Mouse (Mus musculus) left cerebral cortex, postnatal 36 days (tissue): ENCODE measurements at regions not wholly inside any gene's neighbourhood (a gene's known extent, or its start where the extent isn't known, plus 50 kb on each side); places are given as distances from the start of the nearest gene placed in this dataset.
A peak's percentile ranks its signal among the peaks of the same experiment; 100 is the strongest.

Experiments
- DNase-seq, 2 experiments: peaks; one replicate each; pipeline ENCODE4 v3.0.0; 2021 to 2022; ENCODE audit warnings: low spot score in 2 of 2, mixed read lengths in 1 of 2
- intact Hi-C: fragments of 180-260 bp; cut with DNase I; formaldehyde crosslinking; loops from one replicate; pipeline ENCODE4 v1.15.1; 2025

- no peak for DNase-seq
- intact Hi-C loops = no loop called here
These were observed 173.4 kb upstream of the Eif4g2 start for GRCm38 (mm10) chr7:111256199-111256598.

GRCm38 (mm10) chr7:111249606-111250005, 166.8 kb upstream of the Eif4g2 start:
- intact Hi-C loops = loop anchor here (5.0 to 10.0 kb wide), 5 partner anchors 165 to 718 kb away; partner anchors contain the start of genes Eif4g2 and Galnt18
- DNase-seq = peak; percentile 73 to 79

GRCm38 (mm10) chr7:111245488-111245887, 162.7 kb upstream of the Eif4g2 start:
- peak; percentile 35 to 40 for DNase-seq
- intact Hi-C loops = loop anchor here (5.0 to 10.0 kb wide), 5 partner anchors 161 to 722 kb away; partner anchors contain the start of genes Eif4g2 and Galnt18

GRCm38 (mm10) chr7:111245067-111245466, 162.2 kb upstream of the Eif4g2 start:
- no peak for DNase-seq
- intact Hi-C loops = loop anchor here (5.0 to 10.0 kb wide), 5 partner anchors 160 to 722 kb away; partner anchors contain the start of genes Eif4g2 and Galnt18

GRCm38 (mm10) chr7:111243831-111244230, 161.0 kb upstream of the Eif4g2 start:
- intact Hi-C loops = loop anchor here (2.0 to 10.0 kb wide), 5 partner anchors 61 to 531 kb away; partner anchors contain the start of genes Eif4g2 and Galnt18
- DNase-seq = no peak

- no peak for DNase-seq
- intact Hi-C loops = loop anchor here (2.0 to 10.0 kb wide), 5 partner anchors 60 to 532 kb away; partner anchors contain the start of genes Eif4g2 and Galnt18
These were observed 159.8 kb upstream of the Eif4g2 start for GRCm38 (mm10) chr7:111242646-111243045.

- DNase-seq = no peak
- intact Hi-C loops = loop anchor here (10.0 kb wide), 4 partner anchors 157 to 533 kb away; partner anchors contain the start of genes Eif4g2 and Galnt18
These were observed 158.7 kb upstream of the Eif4g2 start for GRCm38 (mm10) chr7:111241538-111241937.

GRCm38 (mm10) chr7:111240234-111240826, 157.5 kb upstream of the Eif4g2 start:
- no peak for DNase-seq
- intact Hi-C loops = loop anchor here (10.0 kb wide), 4 partner anchors 156 to 534 kb away; partner anchors contain the start of genes Eif4g2 and Galnt18

- DNase-seq = no peak
- intact Hi-C loops = no loop called here
These were observed 155.0 kb upstream of the Eif4g2 start for GRCm38 (mm10) chr7:111237819-111238218.

- DNase-seq = peak in 1 of 2 experiments; percentile 18
- intact Hi-C loops = no loop called here
These were observed 147.8 kb upstream of the Eif4g2 start for GRCm38 (mm10) chr7:111230630-111231029.

GRCm38 (mm10) chr7:111227082-111227481, 144.3 kb upstream of the Eif4g2 start:
- intact Hi-C loops = no loop called here
- no peak for DNase-seq

GRCm38 (mm10) chr7:111226026-111226656, 143.3 kb upstream of the Eif4g2 start:
- intact Hi-C loops = no loop called here
- no peak for DNase-seq

- intact Hi-C loops = no loop called here
These were observed 132.8 kb upstream of the Eif4g2 start for GRCm38 (mm10) chr7:111215586-111215985.

GRCm38 (mm10) chr7:111214226-111214906, 131.5 kb upstream of the Eif4g2 start:
- intact Hi-C loops = no loop called here
- DNase-seq = no peak

More at GRCm38 (mm10) chr7:111215586-111215985, 132.8 kb upstream of the Eif4g2 start:
- no peak for DNase-seq

- DNase-seq = no peak
- intact Hi-C loops = no loop called here
These were observed 129.4 kb upstream of the Eif4g2 start for GRCm38 (mm10) chr7:111212188-111212587.

GRCm38 (mm10) chr7:111211641-111212040, 128.8 kb upstream of the Eif4g2 start:
- intact Hi-C loops = no loop called here
- no peak for DNase-seq

GRCm38 (mm10) chr7:111210282-111210681, 127.5 kb upstream of the Eif4g2 start:
- no peak for DNase-seq
- intact Hi-C loops = no loop called here

GRCm38 (mm10) chr7:111205876-111206275, 123.0 kb upstream of the Eif4g2 start:
- intact Hi-C loops = no loop called here
- no peak for DNase-seq

GRCm38 (mm10) chr7:111198608-111199355, 116.0 kb upstream of the Eif4g2 start:
- intact Hi-C loops = no loop called here
- no peak for DNase-seq
